Mouse (Mus musculus) spleen, adult 2 months (tissue): ENCODE measurements around the gene Il12b. TPM values are rescaled to one million over a fixed set of nuclear protein-coding genes. Genes with fewer than 3 reads are reported as not detected.

Experiments
- DNase-seq, 2 experiments: peaks; one replicate each; pipeline versions ENCODE4 v3.0.0 to v3.0.0-alpha.2; 2012 to 2021; ENCODE audit warnings: low spot score in 2 of 2, low read depth in 1 of 2
- H3K27ac ChIP-seq: fragments of 200-500 bp; 2 replicates; pipeline ENCODE4 v1.5.1; 2012; ENCODE audit warnings: low read length, inconsistent platforms; ENCODE audit not compliant: insufficient read depth
- H3K27me3 ChIP-seq: fragments of 200-500 bp; 2 replicates; pipeline ENCODE4 v1.6.1; 2012; ENCODE audit warnings: mild to moderate bottlenecking, moderate library complexity, low read length, inconsistent platforms; ENCODE audit not compliant: control insufficient read depth, insufficient read depth
- H3K36me3 ChIP-seq: fragments of 200-500 bp; 2 replicates; pipeline ENCODE4 v1.6.1; 2012; ENCODE audit warnings: mild to moderate bottlenecking, low read length, inconsistent platforms; ENCODE audit not compliant: control insufficient read depth, insufficient read depth
- H3K4me1 ChIP-seq: fragments of 200-500 bp; 2 replicates; pipeline ENCODE4 v1.6.1; 2011; ENCODE audit warnings: inconsistent platforms; ENCODE audit not compliant: control insufficient read depth, insufficient read depth, insufficient read length
- H3K4me3 ChIP-seq: fragments of 200-500 bp; 2 replicates; pipeline ENCODE4 v1.5.1; 2011; ENCODE audit warnings: mild to moderate bottlenecking, inconsistent platforms; ENCODE audit not compliant: insufficient read depth, insufficient read length; ENCODE audit errors: extremely low read depth
- CTCF ChIP-seq: fragments of 200-500 bp; IDR thresholded peaks from 2 replicates; pipeline ENCODE4 v1.5.1; 2011; ENCODE audit warnings: mild to moderate bottlenecking, inconsistent platforms; ENCODE audit not compliant: insufficient read depth, insufficient read length, insufficient replicate concordance; ENCODE audit errors: extremely low read depth
- POLR2A ChIP-seq: fragments of 200-500 bp; IDR thresholded peaks from 2 replicates; pipeline ENCODE4 v1.6.1; 2011; ENCODE audit warnings: low read depth, low read length, inconsistent platforms
- WGBS: fragments of 180-500 bp; shearing (Covaris S2); methylation state at CpG from one replicate; pipeline ENCODE4 v1.1.7; 2018; 5-methylcytosine and 5-hydroxymethylcytosine counted together
- polyA plus RNA-seq: library from polyadenylated mRNA; depleted of rRNA; stranded (reverse); fragments of >200 nt; gene quantifications from 2 replicates; pipeline ENCODE4 v1.2.3, GENCODE M21; 2012

Gene Il12b
- polyA plus RNA-seq, 1 experiment, result 0.70 TPM

DNA sequence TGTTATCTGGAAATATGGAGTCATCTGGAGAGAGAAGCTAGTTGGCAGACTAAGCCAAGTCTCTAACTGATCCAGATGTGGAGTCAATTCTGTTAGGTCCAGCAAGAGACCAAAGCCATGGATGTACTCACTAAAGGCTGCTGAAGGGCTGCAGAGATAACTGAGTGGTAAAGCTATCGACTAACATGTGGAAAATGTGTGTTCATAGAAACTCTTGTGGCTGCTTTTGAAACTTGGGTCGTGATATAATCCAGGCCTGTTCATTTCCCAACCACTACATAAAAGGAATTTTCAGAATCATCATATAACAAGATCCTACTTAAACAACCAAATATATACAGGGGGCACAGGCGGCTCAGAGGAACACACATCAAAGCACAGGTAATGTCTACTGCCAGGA is 2.3 kb upstream of the Il12b start:
- no peaks in the 10 kb centered on the region for H3K36me3 ChIP-seq
- no peaks in the 10 kb centered on the region for H3K27me3 ChIP-seq
- no peak overlapping the region for H3K4me3 ChIP-seq
- TF ChIP-seq POLR2A (no peak), CTCF (no peak)
- no peak for DNase-seq
- H3K27ac ChIP-seq, result no peak overlapping the region
- WGBS, result 75% methylated on average over 3 of the region's 3 CpGs
- H3K4me1 ChIP-seq, result peaks cover 4% of the 10 kb centered on the region; the same call in 1 of the 2 replicates

DNA sequence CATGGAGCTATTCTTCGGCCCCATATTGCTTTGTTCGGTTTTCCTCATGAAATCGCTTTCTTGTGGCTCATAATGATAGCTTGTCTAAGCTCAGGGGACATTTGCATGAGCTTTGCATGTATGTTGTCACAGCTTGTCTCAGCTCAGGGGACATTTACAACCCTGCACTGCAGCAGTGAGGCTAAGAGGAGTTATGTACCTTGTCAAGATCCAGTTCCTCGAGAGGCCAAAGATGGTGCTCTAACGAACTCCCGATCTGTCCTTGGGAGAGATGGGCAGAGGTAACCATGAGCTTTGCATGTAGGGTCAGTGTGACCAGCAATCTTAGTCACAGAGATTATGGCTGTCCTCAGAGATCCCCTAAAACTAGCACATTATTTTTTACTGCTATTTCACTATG is 1.5 kb upstream of the Il12b start:
- no peak overlapping the region for H3K4me3 ChIP-seq
- no peaks in the 10 kb centered on the region for H3K36me3 ChIP-seq
- WGBS, result 90% methylated on average over 6 of the region's 6 CpGs
- H3K4me1 ChIP-seq, result peaks cover 4% of the 10 kb centered on the region; the same call in 1 of the 2 replicates
- no peak for DNase-seq
- TF ChIP-seq CTCF, result no peak
- no peak for TF ChIP-seq POLR2A
- H3K27ac ChIP-seq, result no peak overlapping the region
- H3K27me3 ChIP-seq, result no peaks in the 10 kb centered on the region

DNA sequence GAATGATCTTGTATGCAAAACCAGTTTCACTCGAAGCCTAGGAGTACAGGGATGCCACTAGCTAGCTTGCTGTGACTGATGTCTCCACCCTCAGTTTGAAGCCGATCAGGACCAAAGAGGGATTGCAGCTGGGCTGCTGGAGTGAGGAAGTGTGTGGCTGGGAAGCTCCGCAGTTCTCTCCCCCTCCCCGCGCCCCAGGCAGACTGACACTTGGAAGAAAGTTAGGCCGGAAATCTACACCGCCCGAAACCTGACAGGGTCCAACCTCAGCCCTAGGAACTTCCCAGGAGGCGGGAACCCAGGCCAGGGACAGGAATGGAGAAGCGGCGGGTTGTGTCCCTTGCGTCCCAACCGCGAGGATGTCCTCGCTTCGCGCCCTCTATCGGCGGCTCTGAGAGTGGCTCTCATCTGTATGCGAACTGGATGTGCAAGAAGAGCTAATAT is 1.1 kb upstream of the Il12b start:
- H3K36me3 ChIP-seq, result no peaks in the 10 kb centered on the region
- H3K4me3 ChIP-seq, result peak overlapping the region; percentile 12; the same call in 1 of the 2 replicates
- TF ChIP-seq POLR2A (no peak), CTCF (peak; percentile 66; the same call in 1 of the 2 replicates)
- H3K4me1 ChIP-seq, result peaks cover 4% of the 10 kb centered on the region; the same call in 1 of the 2 replicates
- H3K27me3 ChIP-seq, result no peaks in the 10 kb centered on the region
- 13% methylated on average over 20 of the region's 20 CpGs for WGBS
- DNase-seq, result peak in 1 of 2 experiments; percentile 68
- no peak overlapping the region for H3K27ac ChIP-seq

DNA sequence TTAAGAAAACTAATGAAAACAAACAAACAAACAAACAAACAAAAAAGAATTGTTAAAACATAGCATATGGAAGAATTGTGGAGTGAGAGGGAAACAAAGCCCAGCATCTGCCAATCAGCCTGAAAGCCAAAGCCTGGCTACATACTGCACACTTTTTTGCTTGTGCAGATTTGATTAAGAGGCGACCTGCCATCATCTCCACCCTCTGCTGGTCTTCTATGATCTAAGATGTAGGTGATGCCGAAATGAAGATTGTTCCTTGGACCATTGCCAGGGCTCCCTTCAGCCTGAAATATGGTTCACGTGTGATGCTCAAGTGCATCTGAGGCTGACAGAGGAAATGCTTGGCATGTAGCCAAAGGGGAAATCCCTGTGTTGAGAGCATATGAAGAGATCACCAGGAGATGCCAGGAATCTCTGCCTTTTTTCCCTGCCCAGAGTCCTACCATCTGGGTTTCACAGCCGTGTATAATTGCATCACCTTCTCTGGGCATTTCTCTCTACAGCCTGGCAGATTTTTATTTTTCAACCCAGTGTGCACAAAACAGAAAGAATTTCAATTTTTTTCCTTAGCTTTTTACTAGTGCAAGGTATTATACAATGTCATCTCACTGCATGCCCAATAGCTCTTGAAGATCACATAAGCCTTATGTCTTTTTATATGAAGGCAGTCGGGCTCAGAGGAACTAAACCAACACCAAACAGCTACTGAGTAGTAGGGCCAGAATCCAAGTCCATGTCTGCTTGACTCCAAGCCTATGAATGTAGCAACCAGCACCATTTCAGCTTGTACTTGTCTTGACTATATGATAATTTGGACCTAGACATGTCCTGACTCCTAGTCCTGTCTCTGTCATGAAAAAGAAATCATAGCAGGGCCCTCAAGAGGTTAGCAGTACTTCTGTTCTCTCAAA is 2.0 kb downstream of the Il12b start:
- Histone ChIP-seq H3K27me3 (no peaks in the 10 kb centered on the region), H3K4me3 (no peak overlapping the region), H3K4me1 (no peaks in the 10 kb centered on the region), H3K27ac (no peak overlapping the region), H3K36me3 (no peaks in the 10 kb centered on the region)
- WGBS, result 52% methylated on average over 5 of the region's 5 CpGs
- no peak for DNase-seq
- TF ChIP-seq POLR2A, result no peak
- no peak for TF ChIP-seq CTCF

DNA sequence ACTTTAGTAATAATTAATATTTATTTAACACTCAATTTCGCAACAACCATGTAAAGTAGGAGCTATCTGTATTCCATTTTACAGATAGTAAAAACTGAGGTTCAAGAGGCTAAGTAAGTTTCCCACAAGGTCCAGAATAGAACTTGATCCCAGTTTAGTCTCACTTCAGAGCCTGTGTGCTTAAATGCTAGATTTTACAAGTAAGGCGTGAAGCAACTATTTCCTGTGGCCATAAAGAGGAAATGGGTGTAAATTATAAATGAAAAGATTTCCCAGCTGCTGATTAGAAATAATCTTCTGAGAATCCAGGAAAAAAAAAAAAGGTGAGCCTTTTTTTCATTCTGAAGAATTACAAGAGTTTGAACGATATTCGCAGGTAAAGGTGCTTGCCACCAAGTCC is 5.2 kb downstream of the Il12b start:
- WGBS, result 58% methylated on average over 4 of the region's 4 CpGs
- H3K4me3 ChIP-seq, result no peak overlapping the region

DNA sequence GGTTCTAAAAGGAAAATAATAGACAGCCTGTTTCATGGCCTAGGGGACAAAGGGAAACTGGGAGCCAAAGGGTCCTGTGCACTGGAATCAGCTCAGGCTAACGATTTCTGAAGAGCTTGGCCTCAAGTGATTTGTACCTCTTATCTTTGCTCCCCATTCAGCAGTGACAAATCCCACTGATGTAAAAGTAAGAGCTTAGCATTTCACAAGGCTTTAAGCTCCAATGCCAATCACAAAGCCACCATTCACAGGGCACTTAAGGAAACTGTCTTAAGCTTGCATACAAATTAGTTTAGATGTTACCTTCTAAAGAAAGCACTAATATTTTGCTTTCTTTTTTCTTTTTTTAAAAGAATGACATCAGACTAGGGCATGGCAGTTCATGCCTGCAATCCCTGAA is 6.1 kb downstream of the Il12b start:
- Histone ChIP-seq H3K27ac (no peak overlapping the region), H3K36me3 (no peaks in the 10 kb centered on the region), H3K4me1 (no peaks in the 10 kb centered on the region), H3K4me3 (no peak overlapping the region), H3K27me3 (no peaks in the 10 kb centered on the region)
- no peak for DNase-seq
- TF ChIP-seq POLR2A, result no peak
- TF ChIP-seq CTCF, result no peak
- 80% methylated on average over 1 of the region's 1 CpGs for WGBS

More for the DNA sequence above, 5.2 kb downstream of the Il12b start:
- Histone ChIP-seq H3K36me3 (no peaks in the 10 kb centered on the region), H3K27ac (no peak overlapping the region), H3K4me1 (no peaks in the 10 kb centered on the region), H3K27me3 (no peaks in the 10 kb centered on the region)
- no peak for TF ChIP-seq CTCF
- no peak for TF ChIP-seq POLR2A
- DNase-seq, result no peak

DNA sequence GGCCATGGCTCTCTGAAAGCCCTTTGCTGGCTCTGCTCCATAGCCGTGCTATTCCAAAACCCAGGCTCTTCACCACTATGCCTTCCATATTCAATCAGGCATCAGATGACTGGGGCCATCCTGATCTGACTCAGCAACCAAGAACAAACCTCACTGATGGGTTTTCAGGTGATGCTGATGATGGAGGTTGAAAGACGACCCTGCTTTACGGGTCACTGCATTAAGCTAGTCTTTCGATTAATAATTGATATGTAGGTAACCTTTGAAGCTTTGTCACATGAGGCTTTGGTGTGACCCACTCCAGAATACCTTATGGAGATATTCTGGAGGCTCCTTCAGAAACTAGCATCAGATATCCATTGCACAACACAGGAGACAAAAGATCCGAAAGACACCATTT is 6.6 kb downstream of the Il12b start:
- DNase-seq, result no peak
- TF ChIP-seq POLR2A (no peak), CTCF (no peak)
- Histone ChIP-seq H3K4me1 (no peaks in the 10 kb centered on the region), H3K27me3 (no peaks in the 10 kb centered on the region), H3K27ac (no peak overlapping the region), H3K4me3 (no peak overlapping the region), H3K36me3 (no peaks in the 10 kb centered on the region)
- 86% methylated on average over 5 of the region's 5 CpGs for WGBS
